Mouse (Mus musculus) limb, embryonic 10.5 days (tissue): ENCODE results near the gene A430078G23Rik. TPM values are rescaled to one million over a fixed set of nuclear protein-coding genes. Genes with fewer than 3 reads are reported as not detected.

Source experiments
- DNase-seq: peaks from one replicate; pipeline ENCODE4 v3.0.0-alpha.2; 2017; ENCODE audit warnings: low spot score
- H3K27ac ChIP-seq: fragments of 300-500 bp; sonication (generic); 2 replicates; pipeline ENCODE4 v1.5.1; 2016; ENCODE audit warnings: mild to moderate bottlenecking
- H3K27me3 ChIP-seq: fragments of 300-500 bp; sonication (generic); 2 replicates; pipeline ENCODE4 v1.6.1; 2016; ENCODE audit warnings: low read depth, mild to moderate bottlenecking; ENCODE audit not compliant: poor library complexity, severe bottlenecking
- H3K36me3 ChIP-seq: fragments of 300-500 bp; sonication (generic); 2 replicates; pipeline ENCODE4 v1.6.1; 2016; ENCODE audit warnings: mild to moderate bottlenecking, moderate library complexity
- H3K4me1 ChIP-seq: fragments of 300-500 bp; sonication (generic); 2 replicates; pipeline ENCODE4 v1.6.1; 2016
- H3K4me3 ChIP-seq: fragments of 300-500 bp; sonication (generic); 2 replicates; pipeline ENCODE4 v1.5.1; 2016; ENCODE audit warnings: mild to moderate bottlenecking, moderate library complexity
- H3K9me3 ChIP-seq: fragments of 300-500 bp; sonication (generic); replicated peaks from 2 replicates; pipeline ENCODE4 v1.6.1; 2016; ENCODE audit warnings: mild to moderate bottlenecking
- WGBS: fragments of 180-500 bp; shearing (Covaris S2); methylation state at CpG from one replicate; pipeline ENCODE4 v1.1.7; 2016; 5-methylcytosine and 5-hydroxymethylcytosine counted together
- polyA plus RNA-seq: library from polyadenylated mRNA; unstranded; fragments of >200 nt; fragmentation: Nextera tagmentation; extraction: Ambion mirVana; gene quantifications from 2 replicates; pipeline ENCODE4 v1.2.1, GENCODE M21; 2016

A430078G23Rik gene
- polyA plus RNA-seq, 1 experiment from 2014 or later: not detected

DNA sequence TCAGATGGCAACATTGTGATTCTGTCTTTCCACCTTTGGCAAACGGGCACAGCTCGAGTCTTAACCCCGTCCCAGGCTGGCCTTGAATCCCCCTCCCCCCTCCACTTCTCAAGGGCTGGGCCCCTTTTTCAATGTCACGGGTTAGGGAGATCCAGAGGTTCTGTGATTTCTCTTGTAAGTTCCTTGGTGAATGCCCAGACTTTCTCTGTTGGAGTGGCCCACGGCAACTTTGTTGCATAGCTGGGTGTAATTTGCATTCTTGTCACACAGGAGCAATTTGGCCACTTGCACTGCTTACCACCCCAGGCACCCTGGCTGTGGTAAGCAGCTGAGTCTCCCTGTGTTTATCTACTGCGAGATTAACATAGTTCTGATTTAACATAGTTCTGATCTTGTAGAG lies 41.4 kb downstream of the A430078G23Rik start:
- no peaks in the 10 kb centered on the region for H3K27me3 ChIP-seq
- WGBS: 15% methylated on average over 6 of the region's 6 CpGs
- H3K4me1 ChIP-seq: peaks cover 21% of the 10 kb centered on the region
- no peak overlapping the region for H3K4me3 ChIP-seq
- H3K9me3 ChIP-seq: no peaks in the 10 kb centered on the region
- DNase-seq: no peak
- no peak overlapping the region for H3K27ac ChIP-seq
- H3K36me3 ChIP-seq: 0 out of 2 replicates have a peak, but pooled peaks cover 20% of the 10 kb centered on the region

DNA sequence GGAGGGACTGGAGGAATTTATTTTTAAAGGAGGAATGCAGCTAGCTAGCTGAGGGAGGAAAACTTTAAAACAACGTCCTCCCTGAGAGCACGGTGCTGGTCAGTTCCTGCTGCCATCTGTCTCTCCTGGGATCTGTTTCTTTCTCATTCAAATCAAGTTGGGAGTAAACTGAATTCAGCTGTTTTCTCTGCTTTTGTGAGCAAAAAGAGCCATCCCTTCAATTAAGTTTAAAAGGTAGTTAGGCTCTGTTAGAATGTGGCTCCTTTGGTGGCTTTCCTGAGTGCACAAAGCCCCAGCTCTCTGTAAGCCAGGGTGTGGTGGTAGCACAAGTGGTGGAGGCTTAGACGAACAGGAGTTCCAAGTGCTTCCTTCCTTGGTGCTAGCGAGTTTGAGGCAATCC lies 42.0 kb downstream of the A430078G23Rik start:
- H3K27me3 ChIP-seq: no peaks in the 10 kb centered on the region
- H3K4me1 ChIP-seq: peaks cover 21% of the 10 kb centered on the region
- H3K4me3 ChIP-seq: no peak overlapping the region
- WGBS: 23% methylated on average over 4 of the region's 4 CpGs
- peaks cover 21% of the 10 kb centered on the region; the same call in 1 of the 2 replicates for H3K36me3 ChIP-seq
- H3K27ac ChIP-seq: no peak overlapping the region
- no peak for DNase-seq
- H3K9me3 ChIP-seq: no peaks in the 10 kb centered on the region

- H3K4me1 ChIP-seq: peaks cover 19% of the 10 kb centered on the region
- H3K27ac ChIP-seq: no peak overlapping the region
- 98% methylated on average over 3 of the region's 3 CpGs for WGBS
- H3K4me3 ChIP-seq: no peak overlapping the region
- H3K36me3 ChIP-seq: peaks cover 35% of the 10 kb centered on the region
- no peaks in the 10 kb centered on the region for H3K9me3 ChIP-seq
- no peaks in the 10 kb centered on the region for H3K27me3 ChIP-seq
- DNase-seq: no peak
These were observed 44.4 kb downstream of the A430078G23Rik start for GRCm38 (mm10) chr8:3397597-3397996.

DNA sequence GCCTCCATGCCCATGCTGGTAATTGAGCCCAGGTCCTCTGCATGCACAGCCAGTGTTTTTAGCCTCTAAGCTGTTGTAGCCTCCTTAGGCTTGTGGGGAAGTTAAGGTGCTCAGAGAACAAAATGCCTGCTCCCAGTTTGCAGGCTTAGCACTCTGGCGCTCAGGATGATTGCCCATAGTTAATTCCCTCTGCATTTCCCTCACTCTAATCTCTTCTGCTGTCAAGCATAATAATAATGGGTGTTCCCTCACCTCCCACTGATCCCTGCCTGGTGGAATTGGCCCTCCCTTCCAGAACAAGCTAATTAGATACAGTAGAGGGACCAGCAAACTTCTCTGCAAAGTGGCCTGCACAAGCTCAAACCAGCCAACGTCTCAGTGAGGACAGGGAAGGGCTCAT lies 47.3 kb downstream of the A430078G23Rik start:
- WGBS: 21% methylated on average over 2 of the region's 2 CpGs
- DNase-seq: no peak
- Histone ChIP-seq H3K4me3 (no peak overlapping the region), H3K36me3 (peaks cover 42% of the 10 kb centered on the region), H3K9me3 (no peaks in the 10 kb centered on the region), H3K27ac (no peak overlapping the region), H3K4me1 (no peaks in the 10 kb centered on the region), H3K27me3 (no peaks in the 10 kb centered on the region)

DNA sequence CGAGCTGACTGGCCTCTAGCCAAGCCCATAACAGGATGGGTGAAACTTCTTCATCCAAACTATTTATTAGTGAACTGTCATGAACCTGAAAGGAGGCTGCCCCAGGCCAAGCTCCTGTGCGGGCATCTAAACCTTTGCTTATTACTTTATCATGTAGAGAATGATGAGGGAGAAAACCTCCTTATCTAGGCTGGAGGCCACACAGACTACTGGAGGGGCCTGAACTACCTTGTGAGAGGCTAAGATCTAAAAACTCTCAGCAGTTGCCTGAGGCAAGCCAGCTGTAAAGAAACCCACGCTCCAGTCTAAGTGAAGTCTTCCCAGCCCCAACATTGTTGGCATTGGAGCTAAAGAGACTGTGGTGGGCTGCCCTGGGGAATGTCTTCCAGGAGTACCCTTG lies 54.2 kb downstream of the A430078G23Rik start:
- Histone ChIP-seq H3K27ac (no peak overlapping the region), H3K9me3 (no peaks in the 10 kb centered on the region), H3K4me3 (no peak overlapping the region), H3K4me1 (no peaks in the 10 kb centered on the region), H3K36me3 (peaks cover 7% of the 10 kb centered on the region; the same call in 1 of the 2 replicates), H3K27me3 (no peaks in the 10 kb centered on the region)
- no peak for DNase-seq
- WGBS: 93% methylated on average over 3 of the region's 3 CpGs

DNA sequence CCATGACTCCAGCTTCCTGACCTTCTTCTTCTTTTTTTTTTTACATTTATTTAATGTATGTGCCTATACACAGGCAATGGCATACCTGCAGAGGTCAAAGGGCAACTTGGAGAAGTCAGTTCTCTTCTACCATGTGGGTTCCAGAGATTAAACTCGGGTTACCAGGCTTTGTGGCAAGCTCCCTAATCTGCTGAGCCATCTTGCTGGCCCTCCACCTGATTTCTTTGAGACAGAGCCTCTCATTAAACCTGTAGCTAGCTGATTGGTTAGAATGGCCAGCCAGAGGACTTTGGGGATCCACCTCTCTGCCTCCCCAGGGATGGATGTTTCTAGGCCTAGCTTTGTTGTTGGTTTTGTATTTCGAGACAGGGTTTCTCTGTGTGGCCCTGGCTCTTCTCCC lies 57.9 kb downstream of the A430078G23Rik start:
- Histone ChIP-seq H3K27ac (no peak overlapping the region), H3K36me3 (no peaks in the 10 kb centered on the region), H3K9me3 (no peaks in the 10 kb centered on the region), H3K4me3 (no peak overlapping the region), H3K27me3 (no peaks in the 10 kb centered on the region), H3K4me1 (no peaks in the 10 kb centered on the region)
- DNase-seq: no peak
- 92% methylated on average over 2 of the region's 2 CpGs for WGBS

DNA sequence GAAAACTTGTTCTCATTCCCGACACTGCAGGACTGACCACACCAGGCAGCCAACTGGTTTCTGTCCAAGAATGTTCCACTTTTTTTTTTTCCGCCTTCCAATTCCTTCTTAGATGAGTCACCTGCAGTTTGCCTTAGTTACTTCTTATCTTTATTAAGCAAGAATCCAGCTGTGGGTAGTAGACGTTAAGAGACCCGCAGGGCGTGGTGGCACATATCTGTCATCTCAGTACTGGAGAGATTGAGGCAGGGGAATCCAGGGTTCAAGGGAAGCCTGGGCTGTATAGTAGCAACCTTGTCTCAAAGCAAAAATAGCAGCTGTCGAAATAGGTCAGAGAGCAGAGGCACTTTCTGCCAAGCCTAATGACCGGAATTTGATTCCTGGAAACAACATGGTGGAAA lies 58.7 kb downstream of the A430078G23Rik start:
- Histone ChIP-seq H3K4me3 (no peak overlapping the region), H3K36me3 (no peaks in the 10 kb centered on the region), H3K4me1 (peaks cover 7% of the 10 kb centered on the region), H3K27me3 (no peaks in the 10 kb centered on the region), H3K9me3 (no peaks in the 10 kb centered on the region), H3K27ac (no peak overlapping the region)
- DNase-seq: no peak
- WGBS: 89% methylated on average over 7 of the region's 7 CpGs

- no peaks in the 10 kb centered on the region for H3K9me3 ChIP-seq
- H3K4me1 ChIP-seq: peaks cover 17% of the 10 kb centered on the region
- H3K27me3 ChIP-seq: no peaks in the 10 kb centered on the region
- H3K36me3 ChIP-seq: no peaks in the 10 kb centered on the region
- no peak for DNase-seq
- 92% methylated on average over 1 of the region's 1 CpGs for WGBS
- no peak overlapping the region for H3K27ac ChIP-seq
- no peak overlapping the region for H3K4me3 ChIP-seq
These were observed 59.6 kb downstream of the A430078G23Rik start for GRCm38 (mm10) chr8:3412816-3413215.

DNA sequence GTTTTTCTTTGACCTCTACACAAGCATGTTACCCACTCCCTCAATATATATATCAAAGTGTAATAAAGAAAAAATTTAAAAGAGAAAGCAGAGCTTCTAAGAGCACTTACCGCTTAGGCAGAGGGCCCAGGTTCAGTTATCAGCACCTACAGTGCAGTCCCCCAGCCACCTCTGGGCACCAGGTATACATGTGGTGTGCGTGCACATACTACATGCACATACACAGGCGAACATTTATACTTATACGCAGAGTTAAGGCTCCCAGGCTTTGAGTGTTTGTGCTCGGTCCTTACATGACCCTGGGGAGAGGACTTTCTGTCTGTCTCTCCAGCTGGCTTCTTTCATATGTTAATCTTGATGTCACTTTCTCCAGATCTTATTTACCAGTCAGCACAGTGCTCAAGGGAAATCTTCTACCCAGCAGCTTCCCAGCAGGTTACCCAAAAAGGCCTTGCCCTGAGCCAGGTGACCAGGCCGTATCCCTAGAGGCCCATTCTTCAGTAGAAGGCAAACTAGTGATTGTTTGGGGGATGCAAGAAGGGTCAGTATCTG lies 61.5 kb downstream of the A430078G23Rik start:
- H3K36me3 ChIP-seq: no peaks in the 10 kb centered on the region
- H3K27me3 ChIP-seq: no peaks in the 10 kb centered on the region
- WGBS: 65% methylated on average over 6 of the region's 6 CpGs
- peaks cover 28% of the 10 kb centered on the region for H3K4me1 ChIP-seq
- no peaks in the 10 kb centered on the region for H3K9me3 ChIP-seq
- H3K4me3 ChIP-seq: no peak overlapping the region
- no peak overlapping the region for H3K27ac ChIP-seq
- DNase-seq: no peak

DNA sequence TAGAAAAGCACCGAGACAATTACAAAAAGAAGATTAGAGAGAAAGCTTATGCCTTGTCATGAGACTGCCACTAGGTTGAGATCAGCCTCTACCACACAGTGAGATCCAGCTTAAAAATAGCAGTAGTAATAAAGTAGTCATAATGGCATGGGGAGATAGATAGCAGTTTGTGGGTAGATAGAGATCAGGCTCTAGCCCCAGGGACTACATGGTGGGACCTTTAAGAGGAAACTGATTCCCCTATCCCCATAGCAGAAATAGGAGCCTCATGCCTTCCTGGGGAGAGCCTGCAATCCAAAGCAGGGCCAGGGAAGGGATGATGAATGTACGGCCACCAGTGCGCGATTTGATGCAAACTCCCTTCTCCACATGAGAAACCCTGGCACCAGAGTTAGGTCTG lies 62.0 kb downstream of the A430078G23Rik start:
- H3K9me3 ChIP-seq: no peaks in the 10 kb centered on the region
- H3K27me3 ChIP-seq: no peaks in the 10 kb centered on the region
- H3K4me3 ChIP-seq: no peak overlapping the region
- H3K4me1 ChIP-seq: peaks cover 34% of the 10 kb centered on the region
- no peak for DNase-seq
- H3K27ac ChIP-seq: no peak overlapping the region
- WGBS: 76% methylated on average over 4 of the region's 4 CpGs
- no peaks in the 10 kb centered on the region for H3K36me3 ChIP-seq

DNA sequence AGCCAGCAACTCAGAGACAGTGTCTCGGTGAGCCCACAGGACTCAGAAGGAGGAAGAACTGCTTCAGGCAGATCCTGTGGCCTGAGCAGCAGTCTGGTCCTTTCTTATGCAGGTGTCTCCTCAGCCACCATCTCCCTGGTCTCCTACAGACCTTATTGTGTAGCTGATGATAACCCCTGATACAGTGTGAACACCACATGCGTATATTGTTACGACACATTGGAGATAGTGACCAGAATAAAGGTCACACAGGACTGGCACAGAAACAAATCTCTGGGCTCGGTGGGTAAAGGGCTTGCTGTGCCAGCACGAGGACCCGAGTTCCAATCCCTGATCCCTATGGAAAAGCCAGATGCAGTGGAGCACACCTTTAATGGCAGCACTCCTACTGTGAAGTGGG lies 62.4 kb downstream of the A430078G23Rik start:
- no peak overlapping the region for H3K27ac ChIP-seq
- no peaks in the 10 kb centered on the region for H3K36me3 ChIP-seq
- no peak for DNase-seq
- H3K27me3 ChIP-seq: no peaks in the 10 kb centered on the region
- WGBS: 94% methylated on average over 6 of the region's 6 CpGs
- H3K9me3 ChIP-seq: no peaks in the 10 kb centered on the region
- H3K4me1 ChIP-seq: peaks cover 38% of the 10 kb centered on the region
- no peak overlapping the region for H3K4me3 ChIP-seq

GRCm38 (mm10) chr8:3416846-3417245 lies 63.6 kb downstream of the A430078G23Rik start:
- peaks cover 49% of the 10 kb centered on the region for H3K4me1 ChIP-seq
- no peak for DNase-seq

DNA sequence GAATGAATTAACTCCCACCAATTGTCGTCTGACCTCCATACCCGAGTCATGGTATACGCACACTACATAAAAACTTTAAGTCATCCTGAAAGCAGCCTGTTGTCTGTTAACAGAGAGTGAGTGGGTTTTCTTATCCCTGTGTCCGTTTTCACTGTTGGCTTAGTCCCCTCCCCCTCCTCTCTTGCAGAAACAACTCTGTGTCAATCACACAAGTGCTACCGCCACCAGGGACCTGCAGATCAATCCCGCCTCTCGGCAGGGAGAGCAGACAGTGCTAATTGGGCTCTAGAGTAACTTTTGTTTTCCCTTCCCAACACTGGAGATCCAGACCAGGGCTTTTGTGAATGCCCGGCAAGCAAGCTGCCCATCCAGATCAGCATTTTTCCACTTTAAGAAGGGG lies 64.2 kb downstream of the A430078G23Rik start:
- Histone ChIP-seq H3K4me1 (peaks cover 49% of the 10 kb centered on the region), H3K4me3 (no peak overlapping the region), H3K27ac (peak overlapping the region; percentile 51; the same call in 1 of the 2 replicates), H3K9me3 (no peaks in the 10 kb centered on the region), H3K36me3 (no peaks in the 10 kb centered on the region), H3K27me3 (no peaks in the 10 kb centered on the region)
- peak; percentile 45 for DNase-seq
- WGBS: 4% methylated on average over 8 of the region's 8 CpGs

More at GRCm38 (mm10) chr8:3416846-3417245, 63.6 kb downstream of the A430078G23Rik start:
- WGBS: 42% methylated on average over 4 of the region's 4 CpGs
- Histone ChIP-seq H3K27me3 (no peaks in the 10 kb centered on the region), H3K4me3 (no peak overlapping the region), H3K27ac (no peak overlapping the region), H3K9me3 (no peaks in the 10 kb centered on the region), H3K36me3 (no peaks in the 10 kb centered on the region)

- Histone ChIP-seq H3K36me3 (no peaks in the 10 kb centered on the region), H3K27ac (peak overlapping the region; percentile 51; the same call in 1 of the 2 replicates), H3K4me3 (no peak overlapping the region), H3K4me1 (peaks cover 49% of the 10 kb centered on the region), H3K9me3 (no peaks in the 10 kb centered on the region), H3K27me3 (no peaks in the 10 kb centered on the region)
- no peak for DNase-seq
- WGBS: 86% methylated on average over 1 of the region's 1 CpGs
These were observed 64.9 kb downstream of the A430078G23Rik start for GRCm38 (mm10) chr8:3418101-3418500.
